Mouse (Mus musculus): ENCODE measurements at regions not wholly inside any gene's neighbourhood (a gene's known extent, or its start where the extent isn't known, plus 50 kb on each side); places are given as distances from the start of the nearest gene placed in this dataset.

DNA sequence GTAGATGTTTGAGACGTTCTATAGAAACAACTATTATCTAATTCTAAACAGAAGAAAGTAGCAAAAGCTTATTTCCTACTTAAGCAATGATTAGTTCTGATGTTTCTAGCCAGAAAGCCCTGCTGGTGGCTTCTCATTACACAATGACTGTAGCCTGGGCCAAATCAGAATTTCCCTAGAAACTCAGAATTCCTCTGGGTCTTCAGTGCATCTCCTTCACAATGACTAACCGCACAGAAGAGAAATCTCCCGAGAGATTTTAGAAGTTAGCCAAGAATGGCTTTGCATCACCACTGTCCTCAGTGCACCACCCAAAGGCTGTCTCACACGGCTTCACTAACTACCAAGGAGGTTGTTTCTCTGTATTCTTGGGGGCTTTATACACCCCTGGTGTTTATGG, 248.0 kb downstream of the Gm826 start:
- Histone ChIP-seq H3K27me3 (ENCODE audit: control insufficient read depth, insufficient read depth, low read length) (no peaks in the 10 kb centered on the region), H3K9me3 (replicated peaks; ENCODE audit: control insufficient read depth, low read length) (no peaks in the 10 kb centered on the region), H3K27ac (ENCODE audit: low read length) (no peak overlapping the region), H3K36me3 (ENCODE audit: control insufficient read depth, insufficient read depth, low read length) (no peaks in the 10 kb centered on the region), H3K4me3 (replicated peaks; ENCODE audit: low read length) (no peak overlapping the region), H3K4me2 (ENCODE audit: low read depth, low read length) (no peak overlapping the region), H3K9ac (ENCODE audit: low read length) (no peak overlapping the region), H3K4me1 (ENCODE audit: control insufficient read depth, insufficient read depth, low read length) (no peaks in the 10 kb centered on the region)
- ATAC-seq (ENCODE audit: insufficient read depth, low FRiP score) = no peak
- WGBS = 64% methylated on average over 4 of the region's 4 CpGs

DNA sequence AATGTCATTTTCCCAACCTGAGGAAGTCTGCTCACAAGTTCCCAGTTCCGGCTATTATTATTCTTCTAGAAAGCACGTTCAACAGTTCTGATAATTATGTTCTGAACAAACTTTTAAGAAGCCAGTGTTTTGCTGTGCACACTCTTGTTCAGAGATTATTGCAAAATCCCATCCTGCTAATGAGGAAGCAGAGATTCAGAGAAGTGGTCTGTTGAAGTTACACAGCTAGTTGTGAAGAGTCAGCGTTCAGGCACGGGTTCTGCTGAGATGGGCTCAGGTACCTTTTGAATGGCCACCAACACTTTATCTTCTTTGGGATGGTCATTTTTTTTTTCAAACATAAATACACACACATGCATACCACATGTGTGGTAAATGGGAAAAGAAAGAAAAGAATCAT, 250.3 kb downstream of the Gm826 start:
- no peak overlapping the region for H3K9ac ChIP-seq (ENCODE audit: low read length)
- H3K27me3 ChIP-seq (ENCODE audit: control insufficient read depth, insufficient read depth, low read length) = no peaks in the 10 kb centered on the region
- H3K4me2 ChIP-seq (ENCODE audit: low read depth, low read length) = no peak overlapping the region
- no peaks in the 10 kb centered on the region for H3K9me3 ChIP-seq (replicated peaks; ENCODE audit: control insufficient read depth, low read length)
- H3K4me1 ChIP-seq (ENCODE audit: control insufficient read depth, insufficient read depth, low read length) = no peaks in the 10 kb centered on the region
- no peak overlapping the region for H3K27ac ChIP-seq (ENCODE audit: low read length)
- no peak overlapping the region for H3K4me3 ChIP-seq (replicated peaks; ENCODE audit: low read length)
- ATAC-seq (ENCODE audit: insufficient read depth, low FRiP score) = no peak
- no peaks in the 10 kb centered on the region for H3K36me3 ChIP-seq (ENCODE audit: control insufficient read depth, insufficient read depth, low read length)
- WGBS = 87% methylated on average over 4 of the region's 4 CpGs

GRCm38 (mm10) chr2:160082106-160082653, 251.8 kb downstream of the Gm826 start:
- no peak for ATAC-seq (ENCODE audit: insufficient read depth, low FRiP score)
- H3K27me3 ChIP-seq (ENCODE audit: control insufficient read depth, insufficient read depth, low read length) = no peaks in the 10 kb centered on the region
- H3K36me3 ChIP-seq (ENCODE audit: control insufficient read depth, insufficient read depth, low read length) = no peaks in the 10 kb centered on the region
- H3K4me3 ChIP-seq (replicated peaks; ENCODE audit: low read length) = no peak overlapping the region
- no peak overlapping the region for H3K27ac ChIP-seq (ENCODE audit: low read length)
- no peaks in the 10 kb centered on the region for H3K4me1 ChIP-seq (ENCODE audit: control insufficient read depth, insufficient read depth, low read length)
- no peaks in the 10 kb centered on the region for H3K9me3 ChIP-seq (replicated peaks; ENCODE audit: control insufficient read depth, low read length)
- 43% methylated on average over 5 of the region's 5 CpGs for WGBS
- no peak overlapping the region for H3K9ac ChIP-seq (ENCODE audit: low read length)
- no peak overlapping the region for H3K4me2 ChIP-seq (ENCODE audit: low read depth, low read length)

DNA sequence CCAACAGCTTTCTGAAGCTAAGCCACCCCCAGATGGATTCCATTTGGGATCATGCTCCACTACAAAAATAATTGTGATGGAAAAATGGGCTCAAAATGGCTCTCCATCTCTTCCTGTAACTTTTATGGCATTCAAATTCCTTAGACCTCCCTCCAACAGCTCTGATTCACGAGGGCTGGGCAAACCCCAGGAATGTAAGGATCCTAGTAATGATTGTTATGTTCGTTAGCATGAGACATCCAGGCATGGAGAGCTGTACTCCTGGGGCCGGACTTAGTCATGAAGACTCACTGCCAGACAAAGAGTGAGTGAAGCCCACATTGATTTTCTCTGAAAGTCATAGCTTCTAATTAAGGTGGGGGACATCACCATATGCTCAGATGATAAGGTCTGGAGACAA, 258.3 kb downstream of the Gm826 start:
- WGBS = 69% methylated on average over 3 of the region's 3 CpGs
- H3K27me3 ChIP-seq (ENCODE audit: control insufficient read depth, insufficient read depth, low read length) = no peaks in the 10 kb centered on the region
- no peak for ATAC-seq (ENCODE audit: insufficient read depth, low FRiP score)

DNA sequence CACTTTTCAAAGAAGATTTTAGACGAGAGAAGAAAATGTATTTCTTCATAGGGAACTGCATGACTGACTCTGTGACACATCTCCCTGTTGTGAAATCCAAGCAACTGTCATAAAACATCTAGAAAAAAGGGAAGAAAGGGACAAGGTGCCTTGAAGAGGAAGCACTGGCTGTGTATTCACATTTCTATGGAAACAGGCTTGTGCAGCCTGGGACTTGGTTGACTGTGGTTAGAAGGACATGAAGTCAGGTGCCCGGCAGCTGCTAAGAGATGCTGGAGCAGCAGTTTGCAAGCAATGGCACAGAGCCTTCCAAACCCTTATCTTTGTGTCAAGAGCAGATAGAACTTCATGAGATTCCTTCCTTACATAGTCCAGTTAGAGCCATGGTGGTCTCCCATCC, 263.5 kb downstream of the Gm826 start:
- H3K27ac ChIP-seq (ENCODE audit: low read length) = no peak overlapping the region
- H3K9ac ChIP-seq (ENCODE audit: low read length) = no peak overlapping the region
- 80% methylated on average over 2 of the region's 2 CpGs for WGBS
- H3K4me2 ChIP-seq (ENCODE audit: low read depth, low read length) = no peak overlapping the region
- H3K4me3 ChIP-seq (replicated peaks; ENCODE audit: low read length) = no peak overlapping the region
- H3K36me3 ChIP-seq (ENCODE audit: control insufficient read depth, insufficient read depth, low read length) = no peaks in the 10 kb centered on the region
- ATAC-seq (ENCODE audit: insufficient read depth, low FRiP score) = no peak
- H3K27me3 ChIP-seq (ENCODE audit: control insufficient read depth, insufficient read depth, low read length) = no peaks in the 10 kb centered on the region
- H3K4me1 ChIP-seq (ENCODE audit: control insufficient read depth, insufficient read depth, low read length) = peaks cover 13% of the 10 kb centered on the region; the same call in 1 of the 2 replicates
- no peaks in the 10 kb centered on the region for H3K9me3 ChIP-seq (replicated peaks; ENCODE audit: control insufficient read depth, low read length)

More for the DNA sequence above, 258.3 kb downstream of the Gm826 start:
- no peaks in the 10 kb centered on the region for H3K9me3 ChIP-seq (replicated peaks; ENCODE audit: control insufficient read depth, low read length)
- H3K9ac ChIP-seq (ENCODE audit: low read length) = no peak overlapping the region
- no peaks in the 10 kb centered on the region for H3K4me1 ChIP-seq (ENCODE audit: control insufficient read depth, insufficient read depth, low read length)
- H3K4me2 ChIP-seq (ENCODE audit: low read depth, low read length) = no peak overlapping the region
- H3K36me3 ChIP-seq (ENCODE audit: control insufficient read depth, insufficient read depth, low read length) = no peaks in the 10 kb centered on the region
- no peak overlapping the region for H3K27ac ChIP-seq (ENCODE audit: low read length)
- no peak overlapping the region for H3K4me3 ChIP-seq (replicated peaks; ENCODE audit: low read length)

GRCm38 (mm10) chr2:160068772-160069171, 265.2 kb downstream of the Gm826 start:
- no peak for ATAC-seq (ENCODE audit: insufficient read depth, low FRiP score)
- WGBS = 81% methylated on average over 4 of the region's 4 CpGs
- no peak overlapping the region for H3K4me2 ChIP-seq (ENCODE audit: low read depth, low read length)

GRCm38 (mm10) chr2:160067904-160068303, 266.1 kb downstream of the Gm826 start:
- Histone ChIP-seq H3K9ac (ENCODE audit: low read length) (no peak overlapping the region), H3K36me3 (ENCODE audit: control insufficient read depth, insufficient read depth, low read length) (no peaks in the 10 kb centered on the region), H3K27ac (ENCODE audit: low read length) (no peak overlapping the region), H3K4me1 (ENCODE audit: control insufficient read depth, insufficient read depth, low read length) (peaks cover 13% of the 10 kb centered on the region; the same call in 1 of the 2 replicates), H3K27me3 (ENCODE audit: control insufficient read depth, insufficient read depth, low read length) (no peaks in the 10 kb centered on the region), H3K4me2 (ENCODE audit: low read depth, low read length) (no peak overlapping the region), H3K4me3 (replicated peaks; ENCODE audit: low read length) (no peak overlapping the region), H3K9me3 (replicated peaks; ENCODE audit: control insufficient read depth, low read length) (no peaks in the 10 kb centered on the region)
- ATAC-seq (ENCODE audit: insufficient read depth, low FRiP score) = no peak
- WGBS = 78% methylated on average over 9 of the region's 9 CpGs

More at GRCm38 (mm10) chr2:160068772-160069171, 265.2 kb downstream of the Gm826 start:
- H3K4me3 ChIP-seq (replicated peaks; ENCODE audit: low read length) = no peak overlapping the region
- H3K27me3 ChIP-seq (ENCODE audit: control insufficient read depth, insufficient read depth, low read length) = no peaks in the 10 kb centered on the region
- H3K27ac ChIP-seq (ENCODE audit: low read length) = no peak overlapping the region
- H3K9me3 ChIP-seq (replicated peaks; ENCODE audit: control insufficient read depth, low read length) = no peaks in the 10 kb centered on the region
- H3K9ac ChIP-seq (ENCODE audit: low read length) = no peak overlapping the region
- no peaks in the 10 kb centered on the region for H3K36me3 ChIP-seq (ENCODE audit: control insufficient read depth, insufficient read depth, low read length)
- peaks cover 13% of the 10 kb centered on the region; the same call in 1 of the 2 replicates for H3K4me1 ChIP-seq (ENCODE audit: control insufficient read depth, insufficient read depth, low read length)

DNA sequence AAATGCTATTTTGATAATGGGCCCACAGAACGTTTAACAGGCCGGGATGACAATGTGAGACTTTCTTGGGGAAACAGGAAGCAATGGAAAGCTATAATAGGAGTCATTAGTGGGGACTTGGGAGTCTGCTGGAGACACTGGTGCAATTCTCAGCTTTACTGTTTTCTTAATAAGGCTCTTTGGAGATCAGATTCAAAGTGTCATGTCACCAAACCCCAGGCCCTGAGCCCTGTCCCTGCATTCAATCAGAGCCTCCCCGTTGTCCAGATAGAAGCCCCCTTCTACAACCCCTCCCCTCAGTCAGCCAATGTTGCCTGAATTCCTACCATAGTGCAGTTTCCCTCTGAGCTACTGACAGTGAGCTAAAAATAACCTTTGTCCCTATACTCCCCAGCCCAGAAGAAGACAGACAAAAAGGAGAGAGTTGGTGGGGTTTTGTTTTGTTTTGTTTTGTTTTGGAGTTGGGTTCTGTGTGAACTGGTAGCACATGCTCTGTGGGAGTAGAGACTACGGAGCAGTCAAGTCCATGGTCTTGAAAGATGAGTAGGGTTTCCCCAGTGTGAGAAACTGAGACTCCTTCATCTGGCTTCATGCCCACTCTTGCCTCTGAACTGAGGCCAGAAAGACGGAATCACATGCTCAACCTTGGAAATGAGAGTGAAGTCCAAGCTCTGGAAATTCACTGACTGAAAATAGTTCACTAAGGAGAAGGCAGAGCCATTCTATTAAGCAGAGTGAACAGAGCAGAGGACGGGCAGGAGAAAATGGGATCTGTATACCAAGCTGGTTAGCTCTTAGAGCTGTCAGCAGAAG, 267.3 kb downstream of the Gm826 start:
- H3K27ac ChIP-seq (ENCODE audit: low read length) = peak overlapping the region; percentile 66
- H3K4me2 ChIP-seq (ENCODE audit: low read depth, low read length) = no peak overlapping the region
- no peaks in the 10 kb centered on the region for H3K9me3 ChIP-seq (replicated peaks; ENCODE audit: control insufficient read depth, low read length)
- peaks cover 18% of the 10 kb centered on the region; the same call in 1 of the 2 replicates for H3K4me1 ChIP-seq (ENCODE audit: control insufficient read depth, insufficient read depth, low read length)
- H3K36me3 ChIP-seq (ENCODE audit: control insufficient read depth, insufficient read depth, low read length) = no peaks in the 10 kb centered on the region
- 37% methylated on average over 6 of the region's 6 CpGs for WGBS
- H3K9ac ChIP-seq (ENCODE audit: low read length) = no peak overlapping the region
- ATAC-seq (ENCODE audit: insufficient read depth, low FRiP score) = peak; percentile 58; the same call in 1 of the 2 replicates
- no peak overlapping the region for H3K4me3 ChIP-seq (replicated peaks; ENCODE audit: low read length)
- no peaks in the 10 kb centered on the region for H3K27me3 ChIP-seq (ENCODE audit: control insufficient read depth, insufficient read depth, low read length)

DNA sequence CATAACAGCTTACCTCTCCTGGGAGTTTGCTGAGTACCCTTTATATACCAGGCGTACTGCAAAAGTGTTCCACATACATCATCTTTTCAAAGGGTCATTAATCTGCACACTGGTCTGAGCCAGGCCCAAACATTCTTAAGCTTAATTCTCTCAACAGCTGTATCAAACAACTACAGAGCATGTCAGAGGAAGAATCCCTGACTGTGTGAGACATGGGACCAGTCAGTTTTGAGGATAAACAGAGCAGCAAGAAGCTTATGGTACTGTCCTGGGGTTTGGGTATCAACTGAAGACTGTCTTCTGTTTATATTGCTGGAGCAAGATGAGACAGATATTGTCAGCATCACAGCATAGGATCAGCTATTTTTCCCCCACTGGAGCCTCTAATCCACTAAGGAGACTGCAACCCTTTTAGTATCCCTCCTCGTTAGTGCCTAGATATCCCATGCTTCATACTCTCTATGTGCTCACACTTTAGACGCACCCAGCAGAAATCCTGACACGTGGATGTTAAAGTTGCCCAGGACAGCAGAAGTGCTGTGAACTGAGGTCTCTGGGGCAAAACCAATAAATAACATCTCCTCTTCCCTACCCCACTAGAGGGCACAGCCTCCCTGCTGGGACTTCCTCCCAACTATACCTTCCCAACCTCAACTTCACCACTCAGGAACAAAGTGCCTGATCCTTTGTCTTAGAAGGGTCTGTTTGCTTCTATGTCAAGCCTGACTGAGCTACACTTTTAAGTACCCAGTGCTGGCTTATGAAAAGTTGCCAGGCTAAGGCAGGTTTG, 271.6 kb downstream of the Gm826 start:
- Histone ChIP-seq H3K27ac (ENCODE audit: low read length) (no peak overlapping the region), H3K9ac (ENCODE audit: low read length) (no peak overlapping the region), H3K4me2 (ENCODE audit: low read depth, low read length) (no peak overlapping the region), H3K9me3 (replicated peaks; ENCODE audit: control insufficient read depth, low read length) (no peaks in the 10 kb centered on the region), H3K4me3 (replicated peaks; ENCODE audit: low read length) (no peak overlapping the region), H3K36me3 (ENCODE audit: control insufficient read depth, insufficient read depth, low read length) (no peaks in the 10 kb centered on the region), H3K4me1 (ENCODE audit: control insufficient read depth, insufficient read depth, low read length) (peaks cover 17% of the 10 kb centered on the region; the same call in 1 of the 2 replicates), H3K27me3 (ENCODE audit: control insufficient read depth, insufficient read depth, low read length) (no peaks in the 10 kb centered on the region)
- ATAC-seq (ENCODE audit: insufficient read depth, low FRiP score) = peak; percentile 77
- 28% methylated on average over 4 of the region's 4 CpGs for WGBS
